Mouse (Mus musculus) testis, adult 2 months (tissue): ENCODE measurements around the gene Ghrh.

Experiments
- CTCF ChIP-seq: fragments of 200-500 bp; IDR thresholded peaks from 2 replicates; pipeline ENCODE4 v1.5.1; 2012; ENCODE audit warnings: low read depth, mild to moderate bottlenecking, inconsistent platforms, low read length, moderate library complexity; ENCODE audit not compliant: control insufficient read depth, insufficient read depth, insufficient replicate concordance
- POLR2A ChIP-seq: fragments of 200-500 bp; IDR thresholded peaks from 2 replicates; pipeline ENCODE4 v1.6.1; 2012; ENCODE audit warnings: low read depth, mild to moderate bottlenecking, inconsistent platforms, low read length, moderate library complexity; ENCODE audit not compliant: control insufficient read depth

GRCm38 (mm10) chr2:157332059-157332458, 15.2 kb downstream of the Ghrh start:
- TF ChIP-seq POLR2A: no peak
- no peak for TF ChIP-seq CTCF
